Mouse (Mus musculus) kidney, adult 2 months (tissue): ENCODE data around the gene Cdh13.

Experiments used
- CTCF ChIP-seq: fragments of 200-500 bp; conservative IDR thresholded peaks from 2 replicates; pipeline ENCODE4 v1.5.1; 2011; ENCODE audit warnings: low read depth, mild to moderate bottlenecking, control low read depth, low read length, moderate library complexity, mixed read lengths; ENCODE audit not compliant: insufficient read depth, insufficient read length
- POLR2A ChIP-seq: fragments of 200-500 bp; IDR thresholded peaks from one replicate; pipeline ENCODE4 v1.6.1; 2011; ENCODE audit warnings: low read depth, low read length, control low read depth

DNA sequence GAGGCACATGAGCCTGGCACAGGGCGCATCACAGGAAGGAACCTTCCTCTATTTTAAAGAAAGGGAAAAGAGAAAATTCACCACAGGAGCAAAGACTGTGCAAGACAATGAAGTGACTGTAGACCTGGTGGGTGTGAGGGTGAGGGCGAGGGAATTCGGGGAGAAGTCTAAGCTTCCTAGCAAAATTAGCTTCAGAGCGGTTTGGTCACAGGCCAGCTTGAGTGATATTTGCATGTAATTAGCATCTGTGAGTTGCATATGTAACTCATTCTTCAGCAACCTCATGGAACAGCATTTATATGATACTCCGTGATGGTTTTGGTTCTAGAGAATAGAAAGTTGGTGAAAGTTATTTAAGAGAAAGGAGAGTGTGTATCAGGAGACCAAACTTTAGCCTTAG is 73.5 kb downstream of the Cdh13 start:
- TF ChIP-seq CTCF (no peak), POLR2A (no peak)
